Mouse (Mus musculus): Measurements from ENCODE around the gene Arsk.

The Arsk gene

DNA sequence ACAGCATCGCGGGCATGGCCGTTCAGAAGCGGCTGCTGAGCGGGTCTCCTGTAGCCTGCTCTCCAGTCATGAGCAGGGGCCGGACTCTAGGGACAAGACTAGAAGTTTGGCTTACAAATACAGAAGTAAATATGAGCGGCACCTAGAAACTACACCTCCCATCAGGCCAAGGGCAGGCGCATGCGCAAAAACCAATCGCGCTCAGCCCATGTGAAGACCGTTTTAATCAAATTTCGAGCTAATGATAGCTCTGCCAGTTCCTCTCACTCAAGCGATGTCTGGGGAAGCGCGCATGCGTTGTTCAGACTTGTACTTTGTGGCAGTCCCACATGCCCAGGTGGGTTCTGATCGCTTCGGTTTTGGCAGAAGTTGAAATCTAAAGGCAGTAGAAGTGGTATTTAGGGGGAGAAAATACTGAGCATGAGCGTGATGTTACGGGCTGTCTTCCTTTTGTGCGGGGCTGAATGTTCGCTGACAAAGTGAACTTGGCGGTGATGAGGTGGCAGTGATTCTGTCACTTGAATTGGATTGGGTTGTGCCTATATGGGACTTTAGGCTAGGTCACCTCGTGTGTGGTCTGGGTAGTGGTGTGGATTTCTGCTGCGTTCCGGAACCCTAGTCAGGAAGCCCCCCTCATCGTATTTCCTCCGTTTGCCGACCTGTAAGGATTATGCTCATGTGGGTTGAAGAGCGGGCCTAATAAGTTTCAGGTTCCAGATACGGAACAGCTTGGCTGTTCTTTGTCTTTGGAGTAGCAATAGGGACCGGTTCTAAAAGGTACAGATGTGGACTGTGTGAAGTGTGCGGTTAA, at the start of gene Arsk, which contains the start of gene Ttc37:
TSS of gene Arsk (minus strand) at position 168 of the 811 bp plus-strand sequence.
TSS of gene Ttc37 (plus strand) at position 242 of the 811 bp plus-strand sequence.
- DNase-seq: peak; percentile 97

DNA sequence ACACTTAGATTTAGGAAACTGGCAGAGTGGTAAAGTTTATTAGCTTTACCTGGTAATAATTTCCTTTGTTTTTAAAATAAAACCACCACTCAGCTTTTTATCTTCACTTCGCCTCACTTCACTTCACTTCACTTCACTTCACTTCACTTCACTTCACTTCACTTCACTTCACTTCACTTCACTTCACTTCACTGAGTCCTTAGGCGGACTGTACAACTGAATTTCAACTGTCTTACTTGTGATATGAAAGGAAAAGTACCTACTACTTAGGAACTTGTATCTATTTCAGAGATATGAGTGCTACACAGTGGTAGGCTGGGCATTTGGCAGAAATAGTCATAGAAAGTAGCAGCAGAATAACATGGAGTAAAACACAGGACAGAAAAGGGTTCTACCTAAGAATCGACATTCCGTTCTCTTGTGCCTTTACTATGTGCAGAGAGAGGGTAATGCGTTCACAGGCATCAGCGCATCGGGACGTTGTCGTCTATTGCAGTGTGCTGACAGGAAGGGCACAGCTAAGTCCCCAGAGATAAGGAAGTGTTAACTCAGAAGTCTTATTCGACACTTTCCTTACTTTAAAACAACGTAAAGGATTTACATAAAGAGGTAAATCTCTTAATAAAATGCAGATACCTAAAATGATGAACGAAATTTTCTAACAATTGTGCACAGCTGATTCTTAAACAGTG, 42.8 kb upstream of the Arsk start:
- DNase-seq: peak; percentile 8

DNA sequence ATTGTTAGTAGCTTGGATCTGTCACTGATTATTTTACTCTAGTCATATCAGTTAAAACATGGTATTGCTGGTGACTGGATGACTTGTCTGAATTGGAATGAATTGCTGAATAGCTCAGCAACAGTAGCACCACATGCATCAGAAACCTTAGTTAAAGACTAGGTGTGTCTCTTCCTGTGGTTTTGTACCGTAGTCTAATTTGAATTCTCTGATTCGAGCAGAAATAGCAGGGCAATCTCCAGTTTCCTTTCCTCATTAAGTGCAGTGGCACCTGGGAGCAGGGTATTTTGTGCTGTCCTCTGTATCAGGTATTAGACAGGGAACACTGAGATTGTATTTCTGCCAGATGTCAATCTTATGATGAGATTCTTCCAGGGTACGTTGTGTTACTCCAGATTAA, 40.4 kb upstream of the Arsk start:
- no peak for DNase-seq

DNA sequence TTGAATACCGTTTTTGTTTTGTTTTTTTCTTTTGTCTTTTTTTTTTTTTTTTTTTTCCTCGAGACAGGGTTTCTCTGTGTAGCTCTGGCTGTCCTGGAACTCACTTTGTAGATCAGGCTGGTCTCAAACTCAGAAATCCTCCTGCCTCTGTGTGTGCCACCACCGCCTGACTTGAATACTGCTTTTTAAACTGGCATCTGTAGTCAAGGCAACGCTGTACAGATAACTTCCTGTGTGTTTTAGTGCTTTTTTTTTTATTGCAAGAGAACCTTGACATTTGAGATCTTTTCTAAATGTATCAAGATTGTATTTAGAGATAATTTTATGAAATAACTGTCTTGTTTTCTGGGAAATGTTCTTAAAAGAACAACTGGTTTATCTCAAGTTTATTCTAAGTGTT, 34.0 kb upstream of the Arsk start:
- DNase-seq: no peak

DNA sequence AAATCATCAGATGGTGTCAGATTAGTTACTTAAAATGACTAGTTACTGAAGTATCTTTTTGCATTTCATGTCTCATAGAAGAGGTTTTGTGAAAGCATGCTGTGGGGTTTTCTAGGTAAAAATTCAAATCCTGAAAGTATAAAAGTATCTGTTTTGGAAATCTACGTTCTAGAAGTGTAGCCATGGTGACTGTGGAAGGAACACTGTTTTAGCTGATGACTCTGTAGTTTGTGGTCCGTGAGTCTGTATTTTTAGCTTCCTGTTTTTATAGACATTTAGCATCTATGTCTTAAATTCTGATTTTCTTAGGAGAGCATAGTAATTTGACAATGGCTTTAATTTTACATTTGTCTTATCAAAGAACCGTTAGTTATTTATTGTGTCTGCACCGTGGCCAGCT, 30.3 kb upstream of the Arsk start:
- no peak for DNase-seq

DNA sequence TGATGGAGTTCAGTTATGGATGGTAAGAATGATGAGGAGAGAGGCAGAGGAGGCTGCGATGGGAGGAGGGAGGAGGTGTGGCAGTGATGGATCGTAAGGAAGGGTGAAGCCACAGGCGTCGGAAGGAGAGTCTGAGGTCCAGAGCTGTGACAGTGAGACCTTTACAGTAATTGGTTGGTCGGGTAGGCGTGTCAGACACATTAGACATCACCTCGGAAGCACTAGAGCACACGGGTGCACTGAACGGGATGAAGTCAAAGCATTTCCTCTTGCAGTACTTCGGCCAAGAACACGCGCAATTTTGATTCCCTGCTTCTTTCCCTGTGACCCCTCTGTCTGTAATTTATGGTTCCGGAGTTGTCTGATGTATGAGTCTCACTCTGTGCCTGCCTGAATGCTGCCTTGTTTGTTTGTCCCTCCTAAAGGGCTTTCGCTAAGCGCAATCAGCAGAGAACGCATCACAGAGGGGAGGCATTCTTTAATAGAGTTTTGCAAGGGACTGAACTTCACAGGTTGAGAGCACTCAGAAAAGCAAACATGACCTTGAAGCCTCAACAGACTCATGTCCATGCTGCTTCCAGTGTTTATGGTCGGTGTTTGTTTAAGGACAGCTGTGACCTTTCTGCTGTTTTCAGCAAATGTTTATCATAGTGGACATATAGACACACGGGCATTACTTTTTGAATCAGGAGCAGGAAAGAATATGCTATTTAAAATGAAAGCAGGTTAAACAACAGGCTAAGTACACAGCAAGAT, 10.8 kb upstream of the Arsk start:
- DNase-seq: no peak

DNA sequence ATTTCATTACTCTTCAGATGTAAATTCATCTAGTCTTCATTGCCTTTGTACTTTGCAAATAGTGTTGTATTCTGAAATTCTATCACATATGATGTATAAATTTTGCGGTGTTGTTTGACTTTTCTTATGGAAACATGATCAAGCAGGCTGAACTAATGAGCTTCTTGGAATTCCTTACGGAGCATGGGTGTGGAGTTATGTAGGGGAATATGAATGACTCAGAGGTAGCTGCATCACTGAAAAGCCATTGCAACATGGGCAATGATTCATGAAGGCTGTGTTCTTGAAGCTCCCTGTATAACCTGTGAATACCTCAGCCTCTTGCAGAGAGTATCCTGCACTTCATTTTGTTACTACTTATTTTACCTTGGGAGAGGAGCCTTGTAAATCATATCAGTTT, 3.5 kb upstream of the Arsk start:
- no peak for DNase-seq

DNA sequence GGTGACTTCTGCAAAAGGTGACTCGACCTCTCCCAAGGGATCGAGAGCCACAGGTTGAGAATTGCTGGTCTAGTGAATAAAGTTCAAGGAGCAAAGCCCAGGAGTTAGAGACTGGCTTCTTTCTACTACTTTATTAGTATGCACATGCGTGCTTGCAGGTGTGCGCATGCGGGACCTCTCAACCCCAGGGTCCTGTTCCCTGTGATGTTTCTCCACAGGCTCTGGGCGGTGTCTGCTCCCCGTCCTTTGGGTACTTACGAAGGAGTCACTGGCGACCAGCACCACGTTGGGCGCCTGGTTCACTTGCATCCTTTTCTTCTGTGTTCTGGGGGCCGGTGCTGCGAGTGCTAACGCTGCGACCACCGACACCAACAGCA, 356 bp downstream of the Arsk start:
- DNase-seq: no peak

DNA sequence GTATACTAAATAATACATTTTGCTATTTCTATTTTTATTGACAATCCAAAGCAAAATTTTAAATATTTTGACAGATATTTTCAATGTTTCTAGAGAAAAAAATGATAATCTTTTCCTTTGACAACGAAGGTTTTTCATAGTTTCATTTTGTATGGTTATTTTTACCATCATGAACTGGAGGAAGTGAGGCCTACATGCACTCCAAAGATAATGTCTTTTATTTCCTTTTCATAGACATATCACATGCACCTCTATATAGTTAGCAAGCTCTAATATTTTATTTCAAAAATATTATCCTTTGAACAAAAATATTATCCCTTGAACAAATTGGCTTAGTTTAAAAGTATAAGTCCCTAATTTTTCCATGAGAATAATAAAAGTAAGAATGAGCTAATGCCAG, 24.1 kb downstream of the Arsk start:
- DNase-seq: no peak

DNA sequence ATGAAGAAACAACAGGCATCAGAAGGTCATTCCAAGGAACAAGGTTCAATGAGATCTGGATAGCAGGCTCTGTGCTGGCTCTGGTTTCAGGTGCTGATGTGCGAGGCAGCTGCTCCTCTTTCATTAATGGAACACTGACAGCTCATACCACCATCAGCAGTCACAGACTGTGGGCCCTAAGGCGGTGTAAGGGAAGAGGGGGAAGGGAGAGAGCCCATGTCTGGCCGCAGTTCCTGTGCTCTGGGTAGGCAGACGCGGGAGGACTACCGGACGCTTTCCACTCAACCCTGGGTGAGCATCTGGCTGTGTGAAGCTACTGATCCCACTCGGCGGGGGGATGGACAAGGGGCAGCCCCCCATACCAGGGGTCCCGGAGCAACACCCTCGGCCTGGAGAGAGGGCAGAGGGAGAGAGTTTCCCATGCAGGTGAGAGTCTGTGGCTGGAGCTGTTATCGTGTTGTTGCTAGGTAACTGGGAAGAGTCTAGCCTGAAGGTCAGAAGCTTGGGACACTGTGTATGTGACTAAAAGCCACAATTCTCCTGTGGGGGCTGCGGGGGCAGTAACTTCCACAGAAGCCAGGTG, 34.0 kb downstream of the Arsk start:
- DNase-seq: no peak

DNA sequence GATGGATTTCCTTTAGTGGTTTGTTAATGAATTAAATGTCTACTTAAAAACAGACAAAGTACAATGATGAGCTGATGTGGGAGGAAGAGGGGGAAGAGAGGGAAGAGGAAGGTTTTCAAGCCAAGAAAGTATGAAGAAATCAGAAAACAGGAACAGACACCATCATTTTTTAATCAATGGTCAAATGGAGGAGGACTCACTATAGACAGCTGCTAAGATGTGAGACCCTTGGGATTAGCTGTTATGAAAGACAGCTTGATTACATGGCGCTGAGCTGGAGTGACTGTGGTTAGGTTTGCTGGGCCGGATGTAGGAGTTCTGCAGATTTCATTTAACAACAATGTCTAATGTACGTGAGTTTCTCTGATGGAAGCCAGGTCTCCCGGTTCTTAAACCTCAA, 34.9 kb downstream of the Arsk start:
- DNase-seq: no peak

DNA sequence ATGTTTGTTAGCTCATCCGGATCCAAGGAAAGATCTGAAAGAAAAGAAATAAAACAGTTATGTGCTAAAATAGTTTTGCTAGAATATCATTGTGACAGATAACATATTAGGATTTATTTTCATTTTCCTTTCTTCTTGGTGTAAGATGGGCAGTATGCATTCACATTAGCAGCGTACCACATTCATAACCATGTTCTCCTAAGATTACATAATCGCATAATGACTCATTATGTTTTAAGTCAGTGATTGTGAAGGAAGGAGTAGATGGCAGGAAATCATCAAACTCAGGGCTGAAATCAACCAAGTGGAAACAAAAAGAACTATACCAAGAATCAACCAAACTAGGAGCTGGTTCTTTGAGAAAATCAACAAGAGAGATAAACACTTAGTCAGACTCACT, 35.9 kb downstream of the Arsk start:
- DNase-seq: no peak

DNA sequence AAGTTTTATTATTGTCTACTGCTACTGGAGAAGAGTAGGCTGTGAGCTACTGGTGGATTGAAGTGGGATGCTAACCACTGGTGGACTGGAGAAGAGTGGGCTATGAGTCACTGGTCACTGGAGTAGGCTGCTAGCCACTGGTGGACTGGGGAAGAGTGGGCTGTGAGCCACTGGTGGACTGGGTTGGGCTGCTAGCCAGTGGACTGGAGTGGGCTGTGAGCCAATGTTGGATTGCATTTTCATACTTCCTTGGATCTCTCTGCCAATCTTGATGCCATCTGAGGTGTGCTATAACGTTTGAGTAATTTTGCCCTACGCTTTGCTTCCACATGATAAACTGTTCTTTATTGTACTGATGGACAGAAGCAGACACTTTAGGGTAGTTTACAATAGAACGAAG, 36.3 kb downstream of the Arsk start:
- DNase-seq: no peak

DNA sequence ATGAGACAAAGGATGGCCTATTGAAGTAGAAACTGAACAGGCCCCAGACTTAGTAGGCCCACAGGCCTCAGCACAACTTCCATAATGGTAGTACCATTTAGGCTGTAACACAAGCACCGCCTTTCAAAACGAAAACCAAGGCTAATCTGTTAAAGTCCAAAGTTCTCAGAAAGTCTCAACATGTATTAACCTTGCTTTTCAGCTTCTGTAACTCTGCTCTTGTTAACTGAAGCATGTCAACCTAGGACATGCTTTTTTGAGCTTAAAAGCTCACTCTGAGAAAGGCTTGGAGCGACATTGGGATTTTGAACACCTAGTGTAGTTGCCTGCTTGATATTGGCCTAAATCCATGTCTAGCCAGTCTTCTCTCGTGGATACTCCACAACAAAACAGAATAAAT, 38.9 kb downstream of the Arsk start:
- no peak for DNase-seq

DNA sequence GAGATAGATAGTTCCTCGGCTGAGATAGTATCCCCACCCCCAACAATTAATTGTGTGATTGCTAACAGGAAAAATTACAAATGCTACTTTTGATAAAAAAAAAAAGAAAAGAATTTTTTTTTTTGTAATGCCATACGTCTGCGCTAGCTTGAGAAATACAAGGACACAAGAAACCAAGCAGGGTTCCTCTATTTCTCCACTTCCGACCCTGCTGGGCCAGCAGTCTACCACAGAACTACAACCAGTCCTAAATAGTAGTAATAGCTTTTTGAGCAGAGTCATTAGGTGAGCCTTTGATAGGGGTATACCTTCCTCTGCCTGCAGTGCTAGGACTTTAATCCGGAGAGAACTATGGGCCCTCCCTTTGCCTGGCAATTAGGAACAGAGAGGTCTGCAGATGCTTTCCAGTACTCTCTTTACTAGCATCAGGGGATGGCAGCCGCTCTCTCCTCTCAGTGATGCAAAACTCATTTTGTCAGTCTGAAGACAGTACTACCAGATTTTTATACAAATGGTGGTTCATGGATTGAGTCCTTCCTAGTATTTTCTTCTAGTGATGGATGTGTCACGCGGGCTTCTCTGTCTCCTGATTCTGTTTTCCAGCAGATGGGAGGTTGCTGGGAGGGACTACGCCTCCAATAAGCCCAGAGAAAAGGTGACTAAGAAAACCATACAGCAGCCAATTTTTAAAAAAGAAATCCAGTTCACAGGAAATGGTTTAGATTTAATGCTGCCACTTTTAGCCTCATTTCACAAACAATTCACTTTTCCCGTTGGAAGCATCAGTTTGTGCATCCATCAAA, 41.0 kb downstream of the Arsk start:
- DNase-seq: no peak

DNA sequence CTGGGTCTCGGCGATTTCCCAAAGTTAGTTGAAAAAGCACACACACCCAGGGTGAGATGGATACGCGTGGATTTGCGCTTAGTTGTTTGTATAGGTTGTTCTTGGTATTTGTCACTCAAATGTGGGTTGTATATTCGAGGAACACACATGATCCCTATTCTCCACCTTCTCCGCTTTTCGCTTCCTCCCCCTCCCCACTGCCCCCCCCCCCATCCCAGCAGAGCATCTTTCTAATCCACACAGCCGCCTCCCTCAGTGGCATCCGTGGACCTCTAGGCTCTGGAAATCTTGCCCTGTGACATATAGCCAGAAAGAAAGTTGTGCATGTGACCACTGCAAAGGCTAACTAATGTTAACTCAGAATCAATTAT, 41.6 kb downstream of the Arsk start, which contains the start of gene Gpr150:
TSS of gene Gpr150 (minus strand) at position 101 of the 371 bp plus-strand sequence.
- DNase-seq: no peak

DNA sequence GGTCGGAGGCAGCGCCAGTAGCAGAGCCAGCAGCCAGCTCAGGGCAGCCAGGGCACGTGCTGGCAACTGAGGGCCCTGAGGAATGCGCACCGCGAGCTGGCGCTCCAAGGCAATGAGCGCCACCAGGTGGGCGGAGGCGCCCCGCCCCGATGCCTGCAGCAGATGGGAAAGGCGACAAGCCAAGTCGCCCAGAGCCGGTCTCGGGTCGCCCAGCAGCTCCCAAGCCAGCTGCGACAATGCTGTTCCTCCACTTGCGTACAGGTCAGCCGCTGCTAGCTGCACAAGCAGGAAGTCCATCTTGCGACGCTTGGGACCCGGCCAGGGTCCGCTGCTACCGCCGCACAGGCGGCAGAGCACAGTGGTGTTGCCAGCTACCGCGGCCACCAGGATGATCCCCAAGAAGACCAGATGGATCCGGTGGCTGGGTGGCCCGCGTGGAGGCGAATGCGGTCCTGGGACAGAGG, 42.2 kb downstream of the Arsk start:
- DNase-seq: peak; percentile 84

DNA sequence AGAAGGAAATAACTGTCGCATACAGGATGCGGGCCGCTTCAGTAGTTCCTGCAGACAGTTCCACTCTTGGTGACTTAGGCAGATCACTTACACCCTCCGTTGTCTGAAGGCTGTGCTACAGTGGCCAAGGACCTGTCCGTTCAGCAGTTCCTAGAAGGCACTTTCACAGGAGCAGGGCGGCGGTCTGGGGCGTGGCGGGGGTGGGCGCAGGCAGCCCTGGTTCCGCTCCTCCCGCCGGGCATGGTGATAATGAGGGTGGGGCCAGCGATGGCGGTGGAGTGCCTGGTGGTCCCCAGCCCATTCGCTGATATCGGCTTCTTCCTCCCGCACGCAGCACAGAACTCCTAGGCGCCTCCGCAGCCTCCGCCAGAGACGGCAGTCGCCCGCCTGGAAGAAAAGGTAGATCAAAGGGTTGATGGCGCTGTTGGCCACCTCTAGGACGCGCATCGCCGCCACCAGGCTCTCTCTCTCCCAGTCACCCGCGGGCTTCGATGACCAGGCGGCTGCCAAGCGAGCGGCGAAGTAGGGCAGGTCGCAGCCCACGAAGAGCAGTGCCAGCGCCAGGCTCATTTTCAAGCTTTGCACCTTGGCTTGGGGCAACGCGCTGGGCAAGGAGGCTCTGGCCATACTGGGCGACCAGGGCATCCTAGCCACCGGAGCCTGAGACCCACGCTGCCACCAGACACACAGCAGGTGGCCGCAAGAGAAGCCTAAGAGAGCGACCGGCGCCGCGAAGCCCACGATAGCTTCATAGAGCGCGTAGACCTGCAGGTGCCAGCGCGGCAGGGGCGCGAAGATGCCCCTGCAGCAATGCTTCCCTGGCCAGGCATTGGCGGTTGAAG, 42.8 kb downstream of the Arsk start:
- peak; percentile 65 for DNase-seq

DNA sequence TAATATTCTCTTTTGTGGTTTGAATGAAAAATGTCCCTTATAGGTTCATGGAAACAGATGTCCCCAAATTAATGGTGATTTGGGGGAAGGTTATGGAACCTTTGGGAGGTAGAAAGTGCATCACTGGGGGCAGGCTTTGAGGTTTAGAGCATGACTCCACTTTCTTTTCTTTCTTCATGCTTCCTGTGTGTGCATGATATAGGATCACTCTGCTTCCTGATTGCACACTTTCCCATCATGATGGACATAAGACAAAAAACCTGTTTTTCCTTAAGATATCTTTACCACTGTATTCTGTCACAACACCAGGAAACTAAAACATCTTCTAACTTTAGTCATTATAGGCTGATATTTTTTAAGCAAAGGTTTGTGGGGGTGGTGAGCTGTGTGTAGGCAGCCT, 53.5 kb downstream of the Arsk start:
- no peak for DNase-seq

DNA sequence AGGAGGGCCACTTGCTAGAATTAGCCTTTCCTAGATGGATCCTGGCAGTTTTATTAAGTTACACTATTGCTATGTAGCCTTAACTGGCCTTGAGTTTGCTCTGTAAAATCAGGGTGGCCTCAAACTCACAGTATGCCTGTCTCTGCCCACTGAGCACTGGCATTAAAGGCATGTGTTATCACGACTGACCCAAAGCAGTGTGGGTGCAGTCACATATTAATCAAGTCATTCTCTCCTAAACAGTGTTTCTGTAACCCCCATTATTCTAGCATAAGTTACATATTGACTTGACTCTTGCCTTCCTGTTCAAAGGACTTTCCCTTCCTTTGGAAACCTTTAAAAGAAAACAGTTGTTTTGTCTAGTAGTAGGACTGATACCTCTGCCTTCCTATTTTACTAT, 56.0 kb downstream of the Arsk start:
- no peak for DNase-seq

DNA sequence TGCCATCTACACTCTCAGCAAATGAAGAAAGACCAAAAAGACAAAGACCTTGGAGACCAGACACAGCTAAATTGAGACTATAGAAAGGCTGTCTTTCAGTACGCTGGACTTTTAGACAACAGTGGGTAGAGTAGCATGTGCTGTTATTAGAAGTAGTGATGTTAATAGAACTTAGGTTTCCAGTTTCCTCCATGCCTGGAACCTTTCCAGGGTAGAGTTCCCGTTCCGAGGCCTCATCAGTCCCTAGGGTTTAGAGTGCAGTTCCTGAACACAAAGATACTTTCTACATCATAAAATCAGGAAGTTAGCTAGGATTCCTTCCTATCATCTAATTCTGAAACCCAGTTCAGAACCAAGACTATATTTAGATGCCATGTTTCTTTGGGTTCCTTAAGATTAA, 73.9 kb downstream of the Arsk start:
- no peak for DNase-seq

Data from retina, postnatal 1 day (tissue).